Mouse (Mus musculus) C2C12 (cell line): ENCODE results near the gene Mvd. TPM values are rescaled to one million over a fixed set of nuclear protein-coding genes. Genes with fewer than 3 reads are reported as not detected.

Source experiments
- H3K27me3 ChIP-seq: one replicate; pipeline ENCODE4 v1.6.1; 2011; ENCODE audit not compliant: control insufficient read depth, insufficient read depth, insufficient read length
- H3K36me3 ChIP-seq: one replicate; pipeline ENCODE4 v1.6.1; 2011; ENCODE audit not compliant: control insufficient read depth, insufficient read depth
- H3K4me3 ChIP-seq: one replicate; pipeline ENCODE4 v1.5.1; 2011; ENCODE audit warnings: mild to moderate bottlenecking, control low read depth; ENCODE audit not compliant: poor library complexity, insufficient read depth, severe bottlenecking
- H3K79me2 ChIP-seq: one replicate; pipeline ENCODE4 v1.6.1; 2011; ENCODE audit not compliant: control insufficient read depth, insufficient read depth
- H3K79me3 ChIP-seq: one replicate; pipeline ENCODE4 v1.6.1; 2011; ENCODE audit warnings: low read depth, control low read depth
- H3ac ChIP-seq: one replicate; pipeline ENCODE3; 2011; ENCODE audit warnings: low read depth; ENCODE audit not compliant: control insufficient read depth, insufficient read length
- CEBPB ChIP-seq: IDR thresholded peaks from one replicate; pipeline ENCODE4 v1.6.1; 2011; ENCODE audit warnings: low read depth, mild to moderate bottlenecking, control low read depth, moderate library complexity
- CTCF ChIP-seq: IDR thresholded peaks from one replicate; pipeline ENCODE4 v1.5.1; 2011; ENCODE audit not compliant: control insufficient read depth, insufficient read depth, insufficient read length
- FOSL1 ChIP-seq: IDR thresholded peaks from one replicate; pipeline ENCODE4 v1.8.0; 2011; ENCODE audit warnings: mild to moderate bottlenecking, low read length; ENCODE audit not compliant: poor library complexity, insufficient read depth, severe bottlenecking
- MAX ChIP-seq: IDR thresholded peaks from one replicate; pipeline ENCODE4 v1.6.1; 2011; ENCODE audit warnings: mild to moderate bottlenecking, control low read depth
- MYOD1 ChIP-seq: IDR thresholded peaks from one replicate; pipeline ENCODE4 v1.6.1; 2011; ENCODE audit warnings: low read depth; ENCODE audit not compliant: control insufficient read depth, insufficient read length
- MYOG ChIP-seq: IDR thresholded peaks from one replicate; pipeline ENCODE4 v1.6.1; 2011; ENCODE audit not compliant: control insufficient read depth, insufficient read length; ENCODE audit errors: extremely low read depth
- USF1 ChIP-seq: IDR thresholded peaks from one replicate; pipeline ENCODE4 v1.6.1; 2011; ENCODE audit warnings: low read depth, mild to moderate bottlenecking, control low read depth, moderate library complexity
- long read RNA-seq, 2 experiments: library from polyadenylated mRNA; unstranded; transcript quantifications; one replicate each; pipeline ENCODE4 v2.0.0; 2019 to 2020
- polyA plus RNA-seq: library from polyadenylated mRNA; unstranded; fragments of >200 nt; fragmentation: generic; extraction: Trizol; gene quantifications from one replicate; pipeline ENCODE4 v1.2.1, GENCODE M21; 2012; ENCODE audit warnings: missing spikeins

Gene Mvd
- 38.3 TPM for polyA plus RNA-seq
- long read RNA-seq, experiment 1, transcript Mvd-201 (10 exons, 1,756 nt): major isoform, 31 of 41 reads
- long read RNA-seq, experiment 1, partial matches to known transcripts: 6 of 41 reads
- long read RNA-seq, experiment 1, other reads (novel, unspliced or antisense): 4 of 41 reads
- long read RNA-seq, experiment 2, transcript Mvd-201 (10 exons, 1,756 nt): major isoform, 99 of 107 reads
- long read RNA-seq, experiment 2, partial matches to known transcripts: 0 of 107 reads
- long read RNA-seq, experiment 2, other reads (novel, unspliced or antisense): 7 of 107 reads

DNA sequence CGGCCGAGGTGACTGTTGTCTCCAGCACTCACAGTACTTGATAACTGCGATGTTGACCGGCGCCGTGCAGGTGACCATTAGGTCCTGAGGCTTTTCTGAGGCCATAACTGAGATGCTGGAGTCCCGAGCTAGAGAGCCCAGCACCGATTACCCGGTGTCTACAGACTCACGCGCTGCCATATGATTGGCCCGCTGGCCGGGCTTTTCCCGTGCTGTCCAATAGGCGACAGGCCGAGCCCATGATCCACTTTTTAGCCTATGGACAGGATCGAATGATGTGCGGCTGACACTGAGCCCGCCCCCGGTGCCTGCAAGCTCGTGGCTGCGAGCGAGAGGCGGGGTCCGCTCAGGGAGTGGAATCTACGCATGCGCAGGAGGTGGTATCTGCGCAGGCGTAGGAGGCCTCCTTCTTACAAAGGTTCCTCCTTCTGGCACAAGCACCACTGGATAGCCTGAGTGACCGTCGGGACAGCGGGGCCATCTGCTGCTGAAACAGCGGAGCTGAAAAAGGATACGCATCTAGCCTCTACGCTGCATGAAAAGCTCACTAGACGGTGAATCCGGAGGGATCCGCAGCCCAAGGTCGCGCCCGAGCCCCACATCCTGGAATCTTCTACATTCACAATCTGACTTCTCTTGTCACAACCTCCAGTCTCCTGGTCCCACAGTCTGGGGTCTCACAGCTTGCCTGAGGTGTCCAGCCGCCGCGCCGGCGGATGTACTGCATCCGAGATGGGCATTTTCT, at the start of gene Mvd:
Mvd (minus strand) TSS at position 161 of the 745 bp plus-strand sequence.
- TF ChIP-seq CEBPB: no peak
- no peak for TF ChIP-seq FOSL1
- TF ChIP-seq USF1: peak; percentile 18
- TF ChIP-seq MAX: peak; percentile 59
- TF ChIP-seq MYOD1: no peak
- TF ChIP-seq CTCF: no peak
- TF ChIP-seq MYOG: no peak
- Histone ChIP-seq H3K27me3 (no peaks in the 10 kb centered on the region), H3K79me3 (no peaks in the 10 kb centered on the region), H3K36me3 (no peaks in the 10 kb centered on the region), H3K79me2 (no peaks in the 10 kb centered on the region), H3K4me3 (peak within 1 kb of the TSS; percentile 56), H3ac (peak within 1 kb of the TSS; percentile 80)

- no peak overlapping the region for H3K4me3 ChIP-seq
- H3K36me3 ChIP-seq: peaks cover 85% of the 10 kb centered on the region
- no peaks in the 10 kb centered on the region for H3K79me3 ChIP-seq
- no peaks in the 10 kb centered on the region for H3K27me3 ChIP-seq
- H3ac ChIP-seq: no peak overlapping the region
- TF ChIP-seq MYOG (no peak), USF1 (no peak), FOSL1 (no peak), MAX (no peak)
- H3K79me2 ChIP-seq: no peaks in the 10 kb centered on the region
Observed at GRCm38 (mm10) chr8:122488387-122488786, 45.2 kb upstream of the Mvd start.

GRCm38 (mm10) chr8:122484831-122485230, 41.6 kb upstream of the Mvd start:
- no peak overlapping the region for H3ac ChIP-seq
- TF ChIP-seq MYOD1: peak; percentile 53
- TF ChIP-seq FOSL1: no peak
- no peak for TF ChIP-seq MAX
- no peak for TF ChIP-seq CEBPB
- no peak for TF ChIP-seq MYOG
- TF ChIP-seq CTCF: no peak
- TF ChIP-seq USF1: no peak
- H3K27me3 ChIP-seq: no peaks in the 10 kb centered on the region
- H3K36me3 ChIP-seq: peaks cover 82% of the 10 kb centered on the region
- no peaks in the 10 kb centered on the region for H3K79me2 ChIP-seq
- no peaks in the 10 kb centered on the region for H3K79me3 ChIP-seq
- no peak overlapping the region for H3K4me3 ChIP-seq

GRCm38 (mm10) chr8:122483877-122484276, 40.7 kb upstream of the Mvd start:
- H3K79me3 ChIP-seq: no peaks in the 10 kb centered on the region
- TF ChIP-seq MAX (no peak), CEBPB (no peak), FOSL1 (no peak), USF1 (no peak), CTCF (no peak), MYOD1 (no peak), MYOG (no peak)

GRCm38 (mm10) chr8:122482448-122482847, 39.2 kb upstream of the Mvd start:
- no peaks in the 10 kb centered on the region for H3K27me3 ChIP-seq
- no peaks in the 10 kb centered on the region for H3K79me3 ChIP-seq
- peaks cover 5% of the 10 kb centered on the region for H3K79me2 ChIP-seq
- no peak overlapping the region for H3K4me3 ChIP-seq
- TF ChIP-seq FOSL1 (no peak), MYOG (no peak), CEBPB (no peak), MAX (no peak), MYOD1 (no peak), USF1 (no peak), CTCF (no peak)
- no peak overlapping the region for H3ac ChIP-seq
- peaks cover 76% of the 10 kb centered on the region for H3K36me3 ChIP-seq

More at GRCm38 (mm10) chr8:122483877-122484276, 40.7 kb upstream of the Mvd start:
- Histone ChIP-seq H3K4me3 (no peak overlapping the region), H3K27me3 (no peaks in the 10 kb centered on the region), H3K36me3 (peaks cover 80% of the 10 kb centered on the region), H3K79me2 (no peaks in the 10 kb centered on the region), H3ac (no peak overlapping the region)
